Mouse (Mus musculus) frontal cortex, adult (tissue): Measurements from ENCODE around the gene Cttnbp2.
"Not testable (repeated sequence)": the region's sequence is repeated elsewhere in the genome, so short reads cannot be mapped to it uniquely, and the experiment has no call there.

Experiments used
- ATAC-seq: cut with Nextera tagmentation; 2 replicates; pipeline ENCODE4 v1.9.2; 2017; ENCODE audit warnings: mild to moderate bottlenecking, moderate library complexity, mixed read lengths; ENCODE audit not compliant: low TSS enrichment

Cttnbp2 gene

DNA sequence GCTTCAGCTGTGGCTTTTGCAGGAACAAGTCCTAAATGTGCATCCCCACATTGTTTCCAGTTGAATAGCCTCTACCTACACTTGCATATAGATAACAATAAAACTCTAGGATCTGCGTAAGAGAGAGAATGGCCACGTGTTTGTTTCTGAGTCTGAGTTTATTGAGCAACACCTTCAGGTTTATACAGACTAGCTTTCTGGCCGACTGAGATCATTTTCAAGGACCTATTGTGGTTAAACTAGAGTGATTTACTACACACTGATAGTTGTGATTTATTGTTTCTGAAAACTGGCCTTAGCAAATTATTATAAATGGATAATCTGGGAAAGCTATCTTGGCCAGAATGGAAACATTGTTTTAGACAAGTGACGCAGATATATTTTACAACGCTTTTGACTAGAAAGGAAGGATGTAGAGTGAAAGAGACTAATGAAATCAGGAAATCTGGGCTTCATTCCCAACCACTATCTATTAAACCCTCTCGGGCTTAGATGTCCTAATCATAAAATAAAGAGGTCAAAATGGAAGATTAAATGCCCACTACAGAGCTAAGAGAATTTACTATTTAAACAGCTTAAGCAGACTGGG, 96.7 kb downstream of the Cttnbp2 start:
- no peak for ATAC-seq

DNA sequence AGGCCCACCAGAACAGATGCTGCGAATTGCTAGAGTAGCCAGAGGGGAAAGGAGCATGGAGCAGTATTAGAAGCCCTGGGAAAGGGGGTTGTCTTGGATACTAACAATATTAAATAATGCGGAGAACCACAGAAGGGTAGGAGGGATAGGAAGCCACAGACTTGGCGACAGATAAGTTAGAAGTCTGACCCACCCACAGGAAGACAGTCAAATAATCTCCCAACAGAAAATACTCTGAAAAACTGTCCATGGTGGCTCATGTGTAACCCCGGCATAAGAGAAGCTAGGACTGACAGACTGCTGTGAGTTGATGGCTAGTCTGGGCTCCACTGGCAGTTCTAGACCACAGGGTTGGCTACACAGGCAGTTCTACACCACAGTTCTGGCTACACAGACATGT, 98.7 kb downstream of the Cttnbp2 start:
- no peak for ATAC-seq

DNA sequence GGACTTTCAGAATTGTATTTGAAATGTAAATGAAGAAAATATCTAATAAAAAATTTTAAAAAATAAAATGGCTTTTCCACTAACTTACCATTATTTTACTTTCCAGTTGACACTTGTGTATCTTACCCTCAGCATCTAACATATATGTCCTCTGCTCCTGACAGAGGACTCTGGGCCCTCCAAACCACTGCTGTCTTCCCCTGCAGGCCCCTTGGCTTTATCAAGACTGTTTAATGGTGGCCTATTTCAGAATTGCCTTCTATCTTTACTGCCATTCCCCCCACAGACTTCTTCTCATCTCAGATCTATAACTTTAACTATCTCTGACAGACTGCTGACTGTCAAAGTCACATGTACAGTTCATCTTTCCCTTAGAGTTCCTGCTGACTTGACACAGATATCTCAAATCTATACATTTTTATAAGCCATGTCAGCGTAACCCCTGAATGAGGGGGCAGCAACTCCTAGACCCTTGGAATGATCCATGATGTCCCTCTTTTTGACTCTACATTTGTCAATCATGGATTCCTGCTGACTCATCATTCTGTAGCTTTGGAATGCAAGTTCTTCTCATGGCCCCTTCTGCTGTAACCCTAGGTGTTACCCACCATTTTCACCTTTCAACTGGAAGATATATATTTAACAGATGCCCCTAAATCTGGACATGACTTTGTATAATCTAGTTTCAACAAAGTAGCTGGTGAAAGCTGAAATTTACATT, 103.0 kb downstream of the Cttnbp2 start:
- no peak for ATAC-seq

GRCm38 (mm10) chr6:18408445-18408844, 106.2 kb downstream of the Cttnbp2 start:
- peak; percentile 93 for ATAC-seq

DNA sequence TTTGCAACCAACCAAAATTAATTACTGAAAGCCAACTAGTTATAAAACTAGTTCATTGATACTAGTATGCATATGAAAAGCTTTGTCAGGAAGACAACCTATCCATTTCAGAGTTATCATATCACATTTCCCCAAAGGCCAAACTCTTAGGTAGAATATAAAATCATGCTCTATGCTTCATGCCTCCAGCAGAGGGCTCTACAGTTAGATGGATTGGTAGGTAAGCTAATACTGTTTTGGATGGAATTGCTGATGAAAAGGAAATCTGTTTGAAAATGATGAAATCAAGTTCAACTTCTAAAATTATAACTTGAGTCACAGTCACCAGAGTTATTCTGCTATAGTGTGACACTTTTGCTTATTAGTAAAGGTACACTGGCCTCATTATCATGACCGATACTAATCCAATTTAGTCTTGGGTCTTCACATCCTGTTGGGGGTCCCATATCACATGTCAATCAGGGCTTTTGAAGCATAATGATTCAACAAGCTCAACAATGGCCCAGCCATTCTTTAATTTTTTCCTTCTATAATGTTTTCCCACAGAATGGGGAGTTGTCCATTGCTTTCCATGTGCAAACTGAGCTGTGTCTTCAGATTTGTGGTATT, 113.5 kb downstream of the Cttnbp2 start:
- peak; percentile 60 for ATAC-seq

- ATAC-seq = no peak
These were observed 133.3 kb downstream of the Cttnbp2 start for GRCm38 (mm10) chr6:18381380-18381779.

DNA sequence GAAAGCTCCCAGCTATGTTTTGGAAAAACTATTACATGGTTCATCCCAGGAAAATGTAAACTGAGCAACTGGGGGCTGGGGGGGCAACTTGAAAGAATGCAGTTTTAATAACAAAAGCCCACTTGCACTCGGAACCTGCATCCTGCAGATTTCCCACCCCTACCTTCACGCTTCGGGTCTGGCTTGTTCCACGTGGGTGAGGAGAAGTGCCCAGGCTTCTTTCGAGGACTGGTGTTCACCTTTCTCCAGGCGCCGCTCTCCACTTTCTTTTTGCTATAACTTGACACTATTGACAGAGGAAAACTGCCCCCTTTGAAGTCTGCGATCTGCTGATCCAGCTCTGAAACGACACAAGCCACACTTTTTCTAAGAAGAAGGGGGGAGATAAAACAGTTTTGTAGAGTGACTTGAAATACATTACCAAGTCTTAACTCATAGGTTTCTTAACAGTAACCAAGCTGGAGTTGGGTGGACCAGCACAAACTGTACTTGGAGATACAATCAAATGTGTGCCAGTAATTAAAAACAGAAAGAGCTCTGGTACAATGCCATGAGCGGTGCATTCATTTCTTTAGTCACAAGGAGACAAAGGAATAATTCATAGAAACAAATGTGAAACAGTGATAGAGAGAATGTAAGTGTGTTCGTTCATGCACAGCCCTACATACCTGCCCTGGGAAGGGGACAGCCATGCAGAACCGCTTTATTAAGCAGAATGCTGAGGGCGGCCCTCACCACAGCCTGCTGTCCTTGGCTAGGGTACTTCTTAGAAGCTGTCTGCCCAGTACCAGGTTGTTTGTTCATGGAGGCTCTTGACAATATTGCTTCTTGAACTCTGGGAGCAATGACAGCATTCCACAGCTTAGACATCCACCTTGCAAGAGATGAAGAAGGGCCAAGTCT, 134.1 kb downstream of the Cttnbp2 start:
- no peak for ATAC-seq

DNA sequence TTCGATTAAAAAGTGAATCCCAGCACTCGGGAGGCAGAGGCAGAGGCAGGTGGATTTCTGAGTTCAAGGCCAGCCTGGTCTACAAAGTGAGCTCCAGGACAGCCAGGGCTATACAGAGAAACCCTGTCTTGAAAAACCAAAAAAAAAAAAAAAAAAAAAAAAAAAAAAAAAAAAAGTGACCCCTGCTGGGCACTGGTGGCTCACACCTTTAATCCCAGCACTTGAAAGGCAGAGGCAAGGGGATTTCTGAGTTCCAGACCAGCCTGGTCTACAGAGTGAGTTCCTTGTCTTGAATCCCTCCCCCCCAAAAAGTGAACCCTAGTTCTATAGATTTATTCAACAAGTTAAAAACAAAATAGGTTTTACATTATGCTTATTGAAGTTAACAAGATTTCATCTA, 136.9 kb downstream of the Cttnbp2 start:
- not testable (repeated sequence) for ATAC-seq

- no peak for ATAC-seq
These were observed 139.9 kb downstream of the Cttnbp2 start for GRCm38 (mm10) chr6:18374744-18375143.

DNA sequence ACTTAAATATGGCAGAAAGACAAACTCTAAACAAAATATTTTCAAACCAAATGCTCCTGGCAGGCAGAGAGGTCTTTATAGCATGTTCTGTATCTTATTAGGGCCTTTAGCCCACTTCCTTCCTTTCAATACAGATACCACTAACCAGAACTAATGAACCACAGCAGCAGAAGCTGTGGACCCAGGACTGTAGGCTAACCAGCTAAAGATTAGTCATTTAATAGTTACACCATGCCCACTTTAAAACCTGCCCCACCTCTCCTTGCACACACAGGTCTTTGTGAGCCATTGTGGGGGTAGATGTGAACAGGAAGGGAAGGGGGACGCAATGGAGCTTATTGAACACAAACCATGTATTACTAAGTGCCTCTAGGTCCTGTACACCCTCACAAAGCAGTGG, 141.0 kb downstream of the Cttnbp2 start:
- no peak for ATAC-seq

DNA sequence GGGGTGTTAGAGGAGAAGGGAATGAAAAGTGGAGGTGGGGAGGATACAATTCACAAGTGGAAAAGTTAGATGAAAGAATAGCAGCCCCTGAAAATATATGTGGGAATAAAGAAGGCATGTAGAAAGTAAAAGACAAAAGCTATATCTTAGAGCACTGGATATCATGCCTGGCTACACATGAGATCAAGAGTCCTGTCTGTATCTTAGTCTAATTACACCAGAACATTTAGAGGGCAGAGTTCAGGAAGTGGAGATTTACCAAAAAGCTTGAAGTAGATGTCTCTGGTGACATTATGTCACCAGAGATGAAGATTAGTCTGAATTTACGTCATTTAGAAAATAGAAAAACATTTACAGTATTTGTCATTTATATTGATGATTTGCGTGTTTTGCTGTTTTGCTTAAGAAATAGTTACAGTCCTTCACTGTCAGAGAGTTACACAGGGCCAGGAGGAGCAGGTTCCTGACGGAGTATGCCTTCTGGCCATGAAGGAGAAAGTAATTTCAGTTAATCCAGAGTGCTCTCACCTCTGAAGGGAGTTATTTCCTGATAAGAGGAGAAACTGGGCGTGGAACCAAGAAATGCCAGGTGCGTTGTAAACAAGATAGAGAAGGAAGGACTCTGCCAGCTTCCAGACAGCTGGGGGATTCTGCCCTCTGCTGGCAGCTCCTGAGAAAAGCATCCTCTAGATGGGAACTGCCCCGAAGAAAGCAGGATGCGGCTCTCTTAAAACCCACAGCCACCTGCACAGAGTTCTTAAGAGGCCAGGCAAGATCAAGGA, 142.0 kb downstream of the Cttnbp2 start:
- ATAC-seq = peak; percentile 88

- no peak for ATAC-seq
These were observed 144.9 kb downstream of the Cttnbp2 start for GRCm38 (mm10) chr6:18369723-18370122.

- no peak for ATAC-seq
These were observed 145.6 kb downstream of the Cttnbp2 start for GRCm38 (mm10) chr6:18369054-18369453.

GRCm38 (mm10) chr6:18362232-18362631, 152.4 kb downstream of the Cttnbp2 start:
- ATAC-seq = no peak

- ATAC-seq = no peak
These were observed 153.7 kb downstream of the Cttnbp2 start for GRCm38 (mm10) chr6:18360955-18361354.

DNA sequence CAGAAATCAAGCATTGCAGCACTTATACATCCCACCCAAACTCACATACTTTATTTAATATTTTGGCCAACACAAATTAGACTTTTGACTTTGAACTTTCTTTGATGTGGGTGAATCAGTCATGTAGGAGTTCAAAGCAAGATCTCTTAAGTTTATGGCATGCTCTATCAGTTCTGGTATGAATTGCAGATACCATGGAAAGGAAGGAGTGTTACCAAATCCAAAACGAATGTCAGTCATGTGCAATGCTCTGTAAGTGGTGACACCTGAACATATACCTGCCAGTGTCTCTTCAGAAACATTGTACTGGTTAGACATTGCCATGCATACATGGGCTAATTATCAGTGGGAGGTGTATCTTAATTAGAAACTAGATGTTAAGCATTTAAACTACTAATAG, 154.5 kb downstream of the Cttnbp2 start:
- no peak for ATAC-seq

DNA sequence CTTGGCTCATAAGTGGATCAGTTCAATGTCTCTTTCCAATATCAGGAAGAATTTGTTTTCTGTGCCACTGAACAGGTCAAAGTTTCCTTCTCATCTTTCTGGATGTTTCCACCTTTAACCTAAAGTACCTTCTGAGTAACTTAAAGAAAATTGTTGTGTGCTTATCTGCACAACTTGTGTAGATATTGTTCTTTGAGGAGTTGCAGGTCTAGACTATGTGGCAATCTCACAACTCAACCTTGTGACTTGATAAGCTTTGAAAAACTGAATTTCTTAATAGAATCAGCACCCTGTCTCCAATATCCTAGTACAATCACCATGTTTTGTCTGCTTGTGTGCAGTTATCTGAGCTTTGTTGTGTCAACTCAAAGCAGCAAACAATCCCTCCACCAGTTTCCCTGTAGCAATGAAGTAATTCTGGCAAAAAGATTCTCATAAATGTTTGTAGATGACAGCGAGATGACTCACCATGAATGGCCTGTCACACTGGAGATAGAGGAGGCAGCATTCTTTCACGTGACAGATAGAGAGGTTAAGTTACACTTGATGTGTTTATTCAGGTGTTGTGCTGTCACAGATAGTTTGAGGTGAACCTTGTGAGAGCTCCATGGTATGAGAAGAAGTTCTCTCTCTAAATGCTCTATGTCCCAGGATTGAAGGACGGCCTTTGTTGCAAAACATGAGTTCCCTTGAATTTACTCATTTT, 165.3 kb downstream of the Cttnbp2 start:
- ATAC-seq = no peak

GRCm38 (mm10) chr6:18344272-18344671, 170.4 kb downstream of the Cttnbp2 start:
- no peak for ATAC-seq

- no peak for ATAC-seq
These were observed 176.3 kb downstream of the Cttnbp2 start for GRCm38 (mm10) chr6:18338307-18338706.

GRCm38 (mm10) chr6:18335393-18335792, 179.2 kb downstream of the Cttnbp2 start:
- ATAC-seq = no peak

- ATAC-seq = peak; percentile 97
These were observed 191.7 kb downstream of the Cttnbp2 start for GRCm38 (mm10) chr6:18322950-18323349.
